Mouse (Mus musculus): Measurements from ENCODE around the gene Slc22a17. TPM values are rescaled to one million over a fixed set of nuclear protein-coding genes. Genes with fewer than 3 reads are reported as not detected.

Gene Slc22a17
- 621 and 624 TPM in 2 replicates for polyA plus RNA-seq (2012; rRNA removed)

DNA sequence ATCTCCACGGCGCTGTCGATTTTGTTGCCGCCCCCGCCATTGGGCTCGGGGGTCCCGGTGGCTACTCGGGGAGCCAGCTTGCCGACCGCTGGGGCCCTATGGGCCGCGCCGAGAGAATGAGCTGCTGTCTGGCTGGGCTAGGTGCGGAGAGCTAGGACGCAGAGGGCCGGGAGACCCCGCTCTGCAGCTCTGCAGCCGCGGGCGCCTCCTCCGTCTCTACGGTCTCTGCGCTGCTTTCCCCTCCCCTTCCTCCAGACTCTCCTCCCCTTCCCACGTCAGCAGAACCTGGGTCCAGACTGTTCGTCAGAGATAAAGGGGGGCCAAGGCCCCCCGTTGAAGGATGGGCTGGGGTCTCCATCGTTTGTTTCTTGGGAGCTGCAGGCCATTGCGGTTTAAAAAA lies at the start of gene Slc22a17:
Gene Slc22a17 (minus strand): TSS at position 247 of the 400 bp plus-strand sequence.

DNA sequence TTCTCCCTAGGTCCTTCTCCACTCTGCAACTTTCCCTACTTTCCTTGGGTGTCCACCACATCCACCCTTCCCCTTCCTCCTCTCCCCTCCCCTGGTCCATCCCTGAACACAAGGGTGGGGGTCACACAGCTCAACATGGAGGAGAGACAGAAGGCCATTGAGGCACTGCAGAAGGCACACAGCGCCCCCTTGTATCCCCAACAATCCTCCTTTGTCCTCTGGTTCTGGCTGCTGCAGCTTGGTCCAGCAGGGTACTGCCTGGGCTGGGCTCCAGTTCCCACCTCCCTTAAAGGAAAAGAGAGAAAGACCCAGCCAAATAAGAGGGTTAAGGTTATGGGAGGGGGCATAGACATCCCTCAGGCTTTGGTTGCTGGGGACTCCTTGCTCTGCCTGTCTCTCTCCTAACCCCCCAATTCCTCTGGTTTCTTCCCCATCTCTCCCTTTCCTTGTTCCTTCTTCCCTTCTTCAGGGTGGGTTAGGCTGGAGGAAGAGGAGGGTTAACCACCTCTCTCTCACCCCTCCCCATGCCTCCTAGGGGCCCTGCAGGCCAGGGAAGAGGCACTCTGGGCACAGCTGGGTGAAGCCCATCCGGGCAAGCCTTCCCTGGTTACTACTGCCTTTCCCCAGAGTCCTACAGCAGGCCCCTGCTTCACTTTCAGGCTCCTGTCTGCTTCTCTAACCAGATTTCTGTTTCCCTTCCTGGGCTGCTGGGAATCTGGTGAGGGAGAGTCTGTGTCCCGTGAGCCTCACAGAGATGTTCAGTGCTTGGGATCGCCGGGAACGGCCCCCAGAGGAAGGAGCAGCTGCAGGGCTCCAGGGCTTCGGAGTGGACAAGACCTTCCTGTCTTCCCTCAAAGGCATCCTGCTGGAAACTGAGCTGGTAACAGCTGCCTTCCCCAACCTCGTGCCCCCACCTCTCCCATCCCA lies 23.2 kb upstream of the Slc22a17 start, which contains the start of gene Cmtm5:
Gene Cmtm5 (plus strand): TSS at position 358 of the 927 bp plus-strand sequence.

DNA sequence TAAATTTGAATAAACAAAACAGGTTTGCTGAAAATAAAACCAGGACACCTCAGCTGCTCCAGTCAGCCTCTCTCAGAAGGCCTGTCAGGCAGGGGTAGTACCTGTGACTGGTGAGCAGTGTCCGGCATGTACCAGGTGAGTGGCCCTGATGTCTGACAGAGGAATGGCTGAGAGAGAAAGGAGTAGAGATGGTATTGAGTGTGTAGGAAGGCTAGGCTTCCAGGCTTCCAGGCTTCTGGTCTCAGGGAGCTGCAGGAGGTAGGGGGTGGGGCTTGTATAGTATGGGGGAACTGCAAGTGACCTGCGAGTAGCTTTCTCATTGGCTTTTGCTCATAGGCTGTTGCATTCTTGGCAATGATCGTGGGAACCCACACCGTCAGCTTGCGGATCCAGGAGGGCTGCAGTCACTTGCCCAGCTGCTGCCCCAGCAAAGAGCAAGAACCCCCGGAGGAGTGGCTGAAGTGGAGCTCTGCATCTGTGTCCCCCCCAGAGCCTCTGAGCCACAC lies 19.8 kb upstream of the Slc22a17 start, which contains the start of gene Il25:
Gene Il25 (plus strand): TSS at position 51 of the 506 bp plus-strand sequence.

DNA sequence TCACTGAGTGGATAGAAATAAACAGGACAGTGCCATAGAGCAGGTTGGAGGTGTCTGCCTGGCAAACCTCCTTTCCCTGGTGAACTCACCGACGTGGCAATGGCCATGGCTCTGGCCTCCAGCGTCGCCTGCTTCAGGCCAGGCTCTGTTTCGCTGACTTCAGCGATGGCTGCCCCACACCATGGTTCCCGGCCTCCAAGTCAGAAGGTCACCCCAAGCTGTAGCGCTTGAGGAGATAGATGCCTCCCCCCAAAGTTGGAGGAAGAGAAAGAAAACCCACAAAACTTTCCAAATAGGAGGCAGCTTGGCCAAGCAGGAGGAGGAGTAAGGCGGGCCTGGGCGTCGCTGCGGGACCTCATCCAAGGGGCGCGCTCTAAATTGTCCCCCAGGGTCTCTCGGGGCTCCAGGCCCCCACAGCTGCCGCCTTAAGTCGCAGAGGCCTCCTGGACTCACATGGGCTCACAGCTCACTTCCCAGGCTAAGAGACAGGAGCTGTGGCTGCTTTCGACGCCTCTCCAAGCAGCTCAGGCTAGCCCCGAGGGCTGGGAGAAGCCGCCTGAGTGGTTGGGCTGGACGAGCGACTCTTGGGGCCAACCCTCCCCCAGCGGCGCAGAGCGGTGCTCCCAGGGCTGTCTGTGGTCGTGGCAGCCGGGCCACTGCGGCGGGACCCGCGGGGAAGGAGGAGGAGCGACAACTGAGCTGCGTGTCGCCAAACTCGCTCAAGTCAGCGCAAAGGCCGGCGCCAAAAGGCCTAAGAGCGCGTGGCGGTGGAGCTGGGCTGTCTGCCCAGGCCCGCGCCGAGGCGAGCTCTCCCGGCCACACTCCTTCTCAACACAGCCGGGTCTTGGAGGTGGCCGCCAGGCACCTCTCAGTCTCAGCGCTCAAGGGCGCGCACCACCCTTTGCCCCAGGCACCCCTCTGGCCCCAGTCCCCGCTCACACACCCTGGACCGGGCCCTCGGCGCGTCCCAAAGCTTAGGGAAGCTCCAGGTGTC lies 12.7 kb upstream of the Slc22a17 start, which contains the start of gene Efs:
Gene Efs (minus strand): TSS at position 778 of the 994 bp plus-strand sequence.

DNA sequence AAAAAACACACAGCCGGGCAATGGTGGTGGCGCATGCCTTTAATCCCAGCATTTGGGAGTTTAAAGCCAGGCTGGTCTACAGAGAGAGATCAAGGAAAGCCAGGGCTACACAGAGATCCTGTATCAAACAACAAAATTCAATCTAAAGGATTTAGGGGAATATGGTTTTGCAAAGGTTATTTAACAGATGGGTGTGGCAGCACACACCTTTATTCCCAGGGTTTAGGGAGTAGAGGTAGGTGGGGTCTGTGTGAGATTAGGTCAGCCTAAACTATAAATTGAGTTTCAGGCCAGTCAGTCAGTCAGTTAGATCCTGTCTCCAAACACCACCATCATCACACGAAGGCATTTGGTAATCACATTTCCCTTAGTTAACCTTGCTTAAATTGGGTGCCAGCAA lies 20.7 kb downstream of the Slc22a17 start, which contains the start of gene Pabpn1:
Gene Pabpn1 (plus strand): TSS at position 301 of the 400 bp plus-strand sequence.

DNA sequence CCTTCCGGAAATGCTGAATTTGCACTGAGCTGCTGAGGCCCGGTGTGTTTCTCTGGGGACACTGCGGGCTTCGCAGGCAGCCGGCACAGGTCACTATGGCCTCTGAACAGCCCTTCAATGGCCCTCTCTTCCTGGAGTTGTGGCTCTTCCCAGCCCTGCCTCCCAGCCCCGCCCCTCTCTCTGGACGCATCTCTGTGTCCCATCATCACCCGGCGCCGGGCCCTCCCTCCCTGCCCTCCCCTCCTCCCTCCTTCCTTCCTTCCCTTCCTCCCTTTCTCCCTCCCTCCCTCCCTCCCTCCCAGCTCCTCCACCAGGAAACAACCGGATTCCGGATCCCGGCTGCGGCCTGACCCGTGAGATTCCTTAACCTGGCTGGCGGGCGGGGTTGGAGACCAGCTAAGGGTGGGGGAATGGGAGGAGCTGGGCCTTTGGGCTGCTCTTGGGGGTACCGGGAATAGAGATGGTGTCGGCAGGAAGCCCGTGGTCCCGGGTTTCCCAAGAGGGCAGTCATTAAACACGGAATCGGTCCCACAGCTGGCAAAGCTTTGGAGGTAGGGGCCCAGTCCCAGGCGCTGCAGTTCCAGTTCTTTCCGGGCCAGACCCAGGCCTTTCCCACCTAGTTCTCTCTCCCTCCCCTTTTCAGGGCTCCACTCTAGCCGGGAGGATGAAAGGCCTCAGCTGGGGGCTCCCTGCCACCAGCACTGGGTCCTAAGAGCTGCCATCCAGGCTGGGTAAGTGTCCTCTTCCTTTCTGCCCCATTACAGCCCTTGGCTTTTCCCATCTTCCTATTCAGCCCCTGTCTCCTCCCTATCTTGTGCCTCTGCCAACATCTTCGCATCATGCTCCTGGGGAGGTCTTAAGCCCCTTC lies 29.5 kb downstream of the Slc22a17 start, which contains the start of the genes Bcl2l2 and Gm20521:
Gene Bcl2l2 (plus strand): TSS at position 224 of the 868 bp plus-strand sequence.
Gene Gm20521 (plus strand): TSS at position 288 of the 868 bp plus-strand sequence.

DNA sequence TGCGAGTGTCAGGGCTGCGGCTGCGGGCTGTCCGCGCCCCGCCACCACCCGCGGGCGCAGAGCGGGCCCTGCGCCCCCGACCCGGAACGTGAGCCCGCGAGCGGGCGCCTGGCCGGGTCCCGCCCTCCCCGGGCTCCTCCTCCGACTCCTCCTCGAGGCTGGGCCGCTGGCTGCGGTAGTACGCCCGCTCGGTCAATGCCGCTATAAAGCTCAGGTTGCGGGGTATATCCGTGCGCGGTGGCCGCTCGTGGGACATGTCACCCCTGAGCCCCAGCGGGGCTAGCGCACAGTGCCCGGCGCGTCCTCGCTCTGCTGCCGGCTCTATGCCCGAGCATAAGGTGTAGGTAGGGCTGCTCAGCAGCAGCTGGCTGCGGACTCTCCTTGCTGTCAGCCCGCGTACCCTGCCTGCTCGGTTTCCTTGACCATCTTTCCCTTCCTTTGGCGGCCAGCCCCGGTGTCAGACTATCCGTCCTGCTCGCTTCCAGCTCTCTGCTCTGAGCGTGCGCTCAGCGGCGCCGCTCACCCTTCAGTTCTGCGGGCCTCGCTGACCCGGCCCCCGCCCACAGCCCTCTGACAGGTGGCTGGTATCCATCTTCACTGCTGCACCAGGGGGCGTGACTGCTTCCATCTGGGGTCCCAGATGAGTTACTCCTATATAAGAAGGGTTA lies 35.8 kb downstream of the Slc22a17 start, which contains the start of gene Ppp1r3e:
Gene Ppp1r3e (minus strand): TSS at position 503 of the 668 bp plus-strand sequence.

DNA sequence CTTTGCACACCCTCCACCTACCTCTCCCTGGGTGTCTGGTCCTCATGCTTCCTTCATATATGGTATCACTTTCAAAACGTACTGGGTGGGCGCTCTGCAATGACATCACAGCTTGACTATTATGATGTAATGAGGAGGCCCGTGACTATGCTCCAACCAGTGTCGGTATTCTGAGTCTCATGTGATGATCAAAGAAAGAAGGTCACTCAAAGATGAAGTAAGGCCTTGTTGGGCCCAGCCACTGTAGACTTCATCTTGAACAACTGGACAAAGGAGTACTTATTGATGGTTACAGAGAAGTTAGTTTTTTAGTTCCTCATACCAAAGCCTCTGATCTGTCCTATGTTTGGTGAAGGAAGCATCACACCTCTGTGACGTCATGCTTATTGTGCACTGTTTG lies 42.1 kb downstream of the Slc22a17 start, which contains the start of gene Homez:
Gene Homez (minus strand): TSS at position 101 of the 400 bp plus-strand sequence.

Other genes starting within 250 kb of the Slc22a17 start
- gene 1700123O20Rik, start 226.9 kb downstream of the Slc22a17 start, polyA plus RNA-seq (2012; rRNA removed) = 63.9 and 64.6 TPM in 2 replicates
- gene Acin1, start 226.2 kb downstream of the Slc22a17 start, polyA plus RNA-seq (2012; rRNA removed) = 225 and 264 TPM in 2 replicates
- gene Gm29776, start 214.3 kb downstream of the Slc22a17 start, polyA plus RNA-seq (2012; rRNA removed) = 0.10 and 0.12 TPM in 2 replicates
- gene Cebpe, start 201.0 kb downstream of the Slc22a17 start, polyA plus RNA-seq (2012; rRNA removed) = 0.06 and 0.11 TPM in 2 replicates
- 14.4 and 15.7 TPM in 2 replicates for gene Slc7a8, start 131.2 kb downstream of the Slc22a17 start, polyA plus RNA-seq (2012; rRNA removed)
- 0.08 TPM in 1 of 2 replicates, not detected in the other for gene Rnf212b, start 99.0 kb downstream of the Slc22a17 start, polyA plus RNA-seq (2012; rRNA removed)
- gene Homez, start 42.2 kb downstream of the Slc22a17 start, polyA plus RNA-seq (2012; rRNA removed) = 6.2 and 8.5 TPM in 2 replicates
- 25.1 and 26.0 TPM in 2 replicates for gene Ppp1r3e, start 35.6 kb downstream of the Slc22a17 start, polyA plus RNA-seq (2012; rRNA removed)
- gene Bcl2l2, start 29.8 kb downstream of the Slc22a17 start, polyA plus RNA-seq (2012; rRNA removed) = 44.3 and 49.5 TPM in 2 replicates
- 0.26 and 0.39 TPM in 2 replicates for gene Gm20521, start 29.7 kb downstream of the Slc22a17 start, polyA plus RNA-seq (2012; rRNA removed)
- gene Pabpn1, start 20.6 kb downstream of the Slc22a17 start, polyA plus RNA-seq (2012; rRNA removed) = 602 and 626 TPM in 2 replicates
- 18.4 and 20.5 TPM in 2 replicates for gene Efs, start 13.0 kb upstream of the Slc22a17 start, polyA plus RNA-seq (2012; rRNA removed)
- gene Il25, start 19.6 kb upstream of the Slc22a17 start, polyA plus RNA-seq (2012; rRNA removed) = 0.17 and 0.33 TPM in 2 replicates
- 13.8 and 16.4 TPM in 2 replicates for gene Cmtm5, start 23.1 kb upstream of the Slc22a17 start, polyA plus RNA-seq (2012; rRNA removed)
- gene Myh6, start 53.8 kb upstream of the Slc22a17 start, polyA plus RNA-seq (2012; rRNA removed) = 0.12 and 0.34 TPM in 2 replicates
- not detected in 2 replicates for gene Gm17428, start 63.8 kb upstream of the Slc22a17 start, polyA plus RNA-seq (2012; rRNA removed)
- gene Myh7, start 81.5 kb upstream of the Slc22a17 start, polyA plus RNA-seq (2012; rRNA removed) = 9.7 and 15.0 TPM in 2 replicates
- gene Ngdn, start 102.3 kb upstream of the Slc22a17 start, polyA plus RNA-seq (2012; rRNA removed) = 45.2 and 47.4 TPM in 2 replicates
- gene Zfhx2, start 179.2 kb upstream of the Slc22a17 start, polyA plus RNA-seq (2012; rRNA removed) = 8.5 and 9.9 TPM in 2 replicates
- gene Thtpa, start 181.7 kb upstream of the Slc22a17 start, polyA plus RNA-seq (2012; rRNA removed) = 18.8 and 20.8 TPM in 2 replicates
- gene Ap1g2, start 193.5 kb upstream of the Slc22a17 start, polyA plus RNA-seq (2012; rRNA removed) = 20.4 and 21.0 TPM in 2 replicates
- 221 and 240 TPM in 2 replicates for gene Jph4, start 203.8 kb upstream of the Slc22a17 start, polyA plus RNA-seq (2012; rRNA removed)

Measured in central nervous system, embryonic 18 days (tissue).